Mouse (Mus musculus): ENCODE data around the gene Ndufb7. TPM values are rescaled to one million over a fixed set of nuclear protein-coding genes. Genes with fewer than 3 reads are reported as not detected.

The Ndufb7 gene
- polyA plus RNA-seq, 1 experiment from 2014 or later, result 214 TPM

DNA sequence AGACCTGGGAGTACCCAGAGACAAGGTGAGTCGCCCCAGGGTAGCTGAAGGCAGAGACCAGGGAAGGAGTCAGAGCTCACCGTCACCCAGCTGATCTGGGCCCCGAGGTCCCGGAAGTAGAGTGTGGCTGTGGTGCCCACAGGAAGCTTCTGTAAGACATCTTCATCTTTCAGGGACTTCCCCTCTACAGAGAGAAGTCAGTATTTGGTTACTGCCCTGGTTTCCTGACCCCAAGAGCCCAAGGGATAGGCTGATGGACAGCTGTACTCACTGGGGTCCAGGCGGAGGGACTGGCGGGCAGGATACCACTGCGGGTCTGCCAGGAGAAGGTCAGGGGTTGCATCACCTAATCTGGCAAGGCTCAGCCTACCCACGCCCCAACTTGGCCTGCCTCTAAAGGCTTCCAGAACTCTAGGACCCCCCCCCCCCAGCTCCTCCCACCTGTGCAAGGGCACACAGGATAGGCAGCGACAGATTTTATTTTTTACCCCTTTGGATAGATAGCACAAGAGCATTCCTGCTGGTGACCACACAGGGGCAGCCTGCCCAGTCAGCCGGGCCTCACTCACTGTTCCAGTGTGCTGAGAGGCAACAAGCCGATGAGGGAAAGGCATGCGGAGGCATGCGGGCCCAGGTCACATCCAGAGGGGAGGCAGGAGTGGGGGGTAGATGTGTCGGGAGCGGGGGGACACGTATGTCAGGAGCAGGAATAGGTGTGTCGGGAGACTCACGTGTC, 6.8 kb downstream of the Ndufb7 start:
- Histone ChIP-seq H3K4me3 (ENCODE audit: low read depth, low read length) (no peak overlapping the region), H3K4me2 (ENCODE audit: low read depth, low read length) (no peak overlapping the region), H3K36me3 (ENCODE audit: control insufficient read depth, insufficient read depth) (peaks cover 18% of the 10 kb centered on the region), H3K9ac (ENCODE audit: low read depth, low read length) (no peak overlapping the region), H3K27me3 (ENCODE audit: control insufficient read depth, insufficient read depth, low read depth, low read length) (no peaks in the 10 kb centered on the region), H3K4me1 (ENCODE audit: control insufficient read depth, low read depth, low read length) (peaks cover 17% of the 10 kb centered on the region), H3K27ac (ENCODE audit: low read length) (peak overlapping the region; percentile 51), H3K9me3 (replicated peaks; ENCODE audit: control insufficient read depth, low read length) (no peaks in the 10 kb centered on the region)
- WGBS (ENCODE audit: insufficient replicate concordance), result 56% methylated on average over 18 of the region's 18 CpGs
- ATAC-seq (ENCODE audit: low read depth), result 0 out of 2 replicates have a peak, but pooled peaks have one; percentile 3

DNA sequence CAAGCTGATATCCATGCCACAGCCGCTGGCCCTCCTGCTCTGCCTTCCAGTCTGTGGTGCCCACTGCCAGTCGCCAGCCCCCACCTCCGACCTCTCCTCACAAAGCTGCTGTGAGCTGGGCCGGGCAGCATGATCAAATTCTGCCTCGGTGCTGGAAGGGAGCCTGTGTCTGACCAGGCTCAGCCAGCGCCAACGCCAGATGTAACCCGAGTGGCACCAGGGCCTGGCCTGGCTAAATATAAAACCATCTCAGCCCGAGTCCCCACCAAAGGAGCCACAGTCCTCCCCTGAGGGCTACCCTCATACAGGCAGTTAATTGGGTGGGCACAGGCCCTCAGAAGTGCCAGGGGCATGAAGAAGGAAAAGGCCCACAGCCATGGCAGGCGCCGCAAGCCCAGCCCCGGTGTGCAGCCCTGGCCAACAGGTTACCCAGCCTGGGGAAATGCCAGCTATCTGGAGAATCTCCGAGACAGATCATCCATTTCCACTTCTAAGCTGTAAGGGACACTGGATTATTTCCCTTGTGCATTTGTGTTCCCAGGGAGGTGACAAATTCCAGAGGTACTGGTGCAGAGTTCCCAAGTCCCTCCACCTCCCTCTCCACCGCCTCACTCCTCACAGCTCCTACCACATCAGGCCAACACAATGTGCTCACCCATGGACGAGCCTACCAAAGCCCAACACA, 8.3 kb downstream of the Ndufb7 start:
- Histone ChIP-seq H3K4me1 (ENCODE audit: control insufficient read depth, low read depth, low read length) (peaks cover 18% of the 10 kb centered on the region), H3K4me2 (ENCODE audit: low read depth, low read length) (no peak overlapping the region), H3K4me3 (ENCODE audit: low read depth, low read length) (no peak overlapping the region), H3K36me3 (ENCODE audit: control insufficient read depth, insufficient read depth) (peaks cover 18% of the 10 kb centered on the region), H3K27ac (ENCODE audit: low read length) (no peak overlapping the region), H3K27me3 (ENCODE audit: control insufficient read depth, insufficient read depth, low read depth, low read length) (no peaks in the 10 kb centered on the region), H3K9me3 (replicated peaks; ENCODE audit: control insufficient read depth, low read length) (no peaks in the 10 kb centered on the region), H3K9ac (ENCODE audit: low read depth, low read length) (no peak overlapping the region)
- ATAC-seq (ENCODE audit: low read depth), result no peak
- 81% methylated on average over 15 of the region's 15 CpGs for WGBS (ENCODE audit: insufficient replicate concordance)

DNA sequence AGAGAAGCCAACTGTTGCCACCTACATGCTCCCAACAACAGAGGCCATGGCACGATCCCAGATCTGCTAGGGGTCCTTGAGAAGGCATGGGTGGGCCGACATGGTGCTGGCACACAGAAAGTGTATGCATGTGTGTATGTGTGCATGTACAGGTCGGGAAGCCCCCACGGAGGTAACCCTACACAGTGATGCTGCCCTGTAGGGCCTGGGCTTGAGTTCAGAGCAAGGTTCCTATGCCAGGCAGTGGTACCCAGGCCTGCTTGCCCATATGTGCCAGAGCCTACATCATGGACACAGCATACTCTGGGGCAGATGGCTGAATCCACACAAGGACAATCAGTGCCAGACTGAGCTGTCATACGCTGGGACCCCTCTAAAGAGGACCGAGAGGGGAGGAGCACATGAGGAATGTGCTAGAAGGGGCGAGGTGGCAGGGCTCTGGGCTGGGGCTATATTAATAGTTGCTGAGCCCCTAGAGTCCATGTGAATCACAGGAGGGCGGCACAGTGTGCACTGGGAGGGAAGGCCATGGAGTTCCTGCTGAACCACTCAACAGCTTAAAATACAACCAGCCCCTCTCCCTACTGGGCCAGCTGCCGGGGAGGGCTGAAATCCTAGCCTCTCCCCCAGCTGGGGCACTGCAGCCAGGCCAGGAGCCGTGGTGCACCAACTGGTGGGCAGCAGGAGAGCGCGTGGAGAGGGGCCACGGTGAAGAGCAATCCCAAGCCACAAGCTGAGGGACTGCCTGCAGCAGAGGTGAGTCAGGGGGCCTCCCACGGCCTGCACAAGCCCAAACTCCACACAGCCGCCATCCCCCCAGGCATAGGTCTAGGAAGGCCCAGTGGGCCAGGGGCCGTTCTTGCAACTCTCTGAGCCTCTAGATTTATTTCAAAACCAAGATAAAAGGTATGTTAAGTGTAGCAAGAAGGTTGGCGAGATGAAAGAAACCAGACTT, 9.4 kb downstream of the Ndufb7 start:
- Histone ChIP-seq H3K36me3 (ENCODE audit: control insufficient read depth, insufficient read depth) (peaks cover 17% of the 10 kb centered on the region), H3K4me1 (ENCODE audit: control insufficient read depth, low read depth, low read length) (peaks cover 18% of the 10 kb centered on the region), H3K27ac (ENCODE audit: low read length) (no peak overlapping the region), H3K9me3 (replicated peaks; ENCODE audit: control insufficient read depth, low read length) (no peaks in the 10 kb centered on the region), H3K9ac (ENCODE audit: low read depth, low read length) (no peak overlapping the region), H3K4me3 (ENCODE audit: low read depth, low read length) (no peak overlapping the region), H3K27me3 (ENCODE audit: control insufficient read depth, insufficient read depth, low read depth, low read length) (no peaks in the 10 kb centered on the region), H3K4me2 (ENCODE audit: low read depth, low read length) (no peak overlapping the region)
- WGBS (ENCODE audit: insufficient replicate concordance), result 73% methylated on average over 17 of the region's 17 CpGs
- ATAC-seq (ENCODE audit: low read depth), result no peak

DNA sequence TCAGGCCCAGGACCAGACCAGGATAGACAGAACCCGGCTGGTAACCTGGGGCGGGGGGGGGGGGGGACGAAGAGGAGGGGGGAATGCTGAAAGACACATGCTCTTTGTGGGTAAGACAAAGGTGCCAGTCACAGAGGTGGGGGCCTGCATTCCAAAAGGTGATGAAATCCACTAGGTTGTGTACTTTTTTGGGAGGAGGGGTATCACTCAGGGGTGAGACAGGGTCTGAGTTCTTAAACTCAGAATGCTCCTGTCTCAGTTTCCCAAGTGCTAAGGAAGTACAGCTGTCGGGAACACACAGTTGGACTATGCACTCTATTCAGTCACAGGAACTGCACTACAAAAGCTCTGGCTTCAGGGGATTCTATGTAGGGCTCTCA, 10.0 kb downstream of the Ndufb7 start:
- H3K4me3 ChIP-seq (ENCODE audit: low read depth, low read length), result no peak overlapping the region
- no peak overlapping the region for H3K27ac ChIP-seq (ENCODE audit: low read length)
- H3K27me3 ChIP-seq (ENCODE audit: control insufficient read depth, insufficient read depth, low read depth, low read length), result no peaks in the 10 kb centered on the region
- ATAC-seq (ENCODE audit: low read depth), result no peak
- peaks cover 18% of the 10 kb centered on the region for H3K4me1 ChIP-seq (ENCODE audit: control insufficient read depth, low read depth, low read length)
- 71% methylated on average over 3 of the region's 4 CpGs for WGBS (ENCODE audit: insufficient replicate concordance)
- no peaks in the 10 kb centered on the region for H3K9me3 ChIP-seq (replicated peaks; ENCODE audit: control insufficient read depth, low read length)
- H3K4me2 ChIP-seq (ENCODE audit: low read depth, low read length), result no peak overlapping the region
- no peak overlapping the region for H3K9ac ChIP-seq (ENCODE audit: low read depth, low read length)
- peaks cover 13% of the 10 kb centered on the region for H3K36me3 ChIP-seq (ENCODE audit: control insufficient read depth, insufficient read depth)

DNA sequence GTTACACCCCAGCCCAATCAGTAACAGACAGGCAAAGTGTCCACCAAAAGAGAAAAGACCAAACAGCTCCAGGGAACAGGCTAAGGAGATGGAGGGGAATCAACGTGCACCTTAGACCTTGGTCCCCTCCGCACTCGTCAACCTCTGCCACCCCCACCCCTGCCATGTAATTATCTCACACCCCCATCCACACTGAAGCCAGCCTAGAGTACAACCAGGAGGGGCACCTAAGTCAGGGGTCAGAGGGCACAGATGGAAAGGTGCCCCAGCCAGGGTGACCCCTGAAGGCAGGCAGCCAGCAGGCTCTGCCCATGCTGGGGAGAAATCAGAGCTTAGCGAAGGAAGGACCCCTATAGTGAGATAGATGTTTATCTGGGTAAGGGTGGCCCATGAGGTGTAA, 10.4 kb downstream of the Ndufb7 start:
- H3K36me3 ChIP-seq (ENCODE audit: control insufficient read depth, insufficient read depth), result peaks cover 10% of the 10 kb centered on the region
- H3K9ac ChIP-seq (ENCODE audit: low read depth, low read length), result no peak overlapping the region
- H3K9me3 ChIP-seq (replicated peaks; ENCODE audit: control insufficient read depth, low read length), result no peaks in the 10 kb centered on the region
- H3K4me3 ChIP-seq (ENCODE audit: low read depth, low read length), result no peak overlapping the region
- WGBS (ENCODE audit: insufficient replicate concordance), result 72% methylated on average over 4 of the region's 4 CpGs
- peaks cover 18% of the 10 kb centered on the region for H3K4me1 ChIP-seq (ENCODE audit: control insufficient read depth, low read depth, low read length)
- no peaks in the 10 kb centered on the region for H3K27me3 ChIP-seq (ENCODE audit: control insufficient read depth, insufficient read depth, low read depth, low read length)
- no peak for ATAC-seq (ENCODE audit: low read depth)
- H3K4me2 ChIP-seq (ENCODE audit: low read depth, low read length), result no peak overlapping the region
- H3K27ac ChIP-seq (ENCODE audit: low read length), result no peak overlapping the region

DNA sequence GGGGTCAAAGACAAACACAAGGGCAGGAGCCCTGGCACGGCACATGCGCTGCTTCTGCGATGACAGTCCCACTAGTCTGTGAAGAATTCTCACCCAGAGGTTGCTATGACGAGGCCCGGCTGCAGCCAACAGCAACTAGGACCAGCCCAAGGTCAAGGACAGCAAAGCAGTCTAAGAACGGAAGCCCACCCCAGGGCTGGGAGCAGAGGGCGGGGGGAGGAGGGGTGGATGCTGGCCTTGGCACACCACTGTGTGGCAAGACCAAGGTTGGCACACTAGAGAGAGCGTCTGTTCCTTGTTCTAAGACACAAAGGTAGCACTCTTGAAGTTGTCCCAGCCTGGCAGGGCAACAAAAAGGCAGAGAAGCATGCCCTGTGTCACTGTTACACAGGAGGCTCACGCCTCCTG, 10.9 kb downstream of the Ndufb7 start:
- Histone ChIP-seq H3K9me3 (replicated peaks; ENCODE audit: control insufficient read depth, low read length) (no peaks in the 10 kb centered on the region), H3K9ac (ENCODE audit: low read depth, low read length) (no peak overlapping the region), H3K4me3 (ENCODE audit: low read depth, low read length) (no peak overlapping the region), H3K27me3 (ENCODE audit: control insufficient read depth, insufficient read depth, low read depth, low read length) (no peaks in the 10 kb centered on the region), H3K27ac (ENCODE audit: low read length) (no peak overlapping the region), H3K4me2 (ENCODE audit: low read depth, low read length) (no peak overlapping the region), H3K36me3 (ENCODE audit: control insufficient read depth, insufficient read depth) (peaks cover 5% of the 10 kb centered on the region), H3K4me1 (ENCODE audit: control insufficient read depth, low read depth, low read length) (peaks cover 18% of the 10 kb centered on the region)
- WGBS (ENCODE audit: insufficient replicate concordance), result 79% methylated on average over 9 of the region's 9 CpGs
- no peak for ATAC-seq (ENCODE audit: low read depth)

DNA sequence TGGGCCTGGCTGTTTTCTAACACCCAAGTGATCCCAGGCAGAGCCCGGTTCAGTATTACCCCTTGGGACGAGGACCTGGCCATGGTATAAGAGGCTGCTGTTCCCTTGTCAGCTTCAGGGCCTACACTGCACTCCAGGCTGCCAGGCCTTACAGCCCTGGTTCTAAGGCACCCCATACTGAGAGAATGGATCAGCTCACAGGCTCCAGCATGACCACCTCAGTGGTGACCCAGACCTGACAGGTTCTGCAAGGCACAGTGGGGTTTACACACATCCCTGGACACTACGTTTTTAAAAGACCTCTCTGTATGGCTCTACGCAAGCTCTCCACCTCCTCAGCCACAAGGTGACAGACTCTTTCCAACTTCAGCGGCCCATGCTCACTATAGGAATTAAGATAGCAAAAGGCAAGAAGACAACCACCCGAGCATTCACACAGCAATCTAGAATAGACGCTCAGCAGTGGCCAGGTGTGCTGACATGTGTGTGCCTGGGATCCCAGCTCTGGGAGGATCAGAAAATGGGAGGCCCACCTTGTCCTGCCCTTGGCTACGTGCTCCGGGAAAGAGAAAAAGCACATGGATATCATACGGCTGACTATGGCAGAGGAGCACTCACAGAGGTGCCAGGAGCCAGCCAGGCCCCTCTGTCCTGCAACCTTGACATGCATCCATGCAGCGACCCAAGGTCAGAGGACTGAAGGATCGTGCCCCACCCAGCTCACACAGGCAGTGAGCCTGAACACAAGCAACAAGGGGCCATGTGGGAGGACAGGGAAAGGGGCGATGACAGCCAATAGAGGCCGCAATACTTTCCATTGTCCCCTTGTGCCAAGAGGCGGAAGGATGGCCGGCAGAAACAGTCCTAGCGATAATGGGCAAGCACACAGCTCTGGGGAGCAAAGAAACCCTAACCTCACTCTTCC, 11.9 kb downstream of the Ndufb7 start:
- peaks cover 2% of the 10 kb centered on the region; the same call in 1 of the 2 replicates for H3K36me3 ChIP-seq (ENCODE audit: control insufficient read depth, insufficient read depth)
- no peak overlapping the region for H3K4me2 ChIP-seq (ENCODE audit: low read depth, low read length)
- H3K27me3 ChIP-seq (ENCODE audit: control insufficient read depth, insufficient read depth, low read depth, low read length), result no peaks in the 10 kb centered on the region
- H3K9me3 ChIP-seq (replicated peaks; ENCODE audit: control insufficient read depth, low read length), result no peaks in the 10 kb centered on the region
- H3K4me3 ChIP-seq (ENCODE audit: low read depth, low read length), result no peak overlapping the region
- no peak overlapping the region for H3K27ac ChIP-seq (ENCODE audit: low read length)
- no peak for ATAC-seq (ENCODE audit: low read depth)
- WGBS (ENCODE audit: insufficient replicate concordance), result 77% methylated on average over 17 of the region's 17 CpGs
- peaks cover 18% of the 10 kb centered on the region for H3K4me1 ChIP-seq (ENCODE audit: control insufficient read depth, low read depth, low read length)
- no peak overlapping the region for H3K9ac ChIP-seq (ENCODE audit: low read depth, low read length)

DNA sequence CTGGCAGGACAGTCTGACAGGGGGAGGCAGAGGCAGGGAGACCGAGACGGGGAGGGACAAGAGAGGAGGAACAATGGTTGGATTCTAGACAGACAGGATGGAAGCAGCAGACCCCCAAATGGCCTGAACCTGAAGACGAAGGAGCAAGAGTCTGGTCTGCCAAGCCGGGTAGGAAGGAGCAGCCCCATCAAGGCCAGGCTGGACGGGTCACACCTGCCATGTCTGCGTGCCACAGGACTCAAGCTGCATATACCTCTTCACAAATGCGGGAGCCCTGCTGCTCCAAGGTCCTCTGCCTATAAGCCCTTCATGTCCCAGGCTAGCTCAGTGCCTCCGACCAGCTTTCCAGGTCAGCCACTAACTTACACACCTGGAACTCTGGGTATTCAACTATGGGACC, 13.2 kb downstream of the Ndufb7 start:
- Histone ChIP-seq H3K27ac (ENCODE audit: low read length) (no peak overlapping the region), H3K36me3 (ENCODE audit: control insufficient read depth, insufficient read depth) (peaks cover 2% of the 10 kb centered on the region; the same call in 1 of the 2 replicates), H3K9me3 (replicated peaks; ENCODE audit: control insufficient read depth, low read length) (no peaks in the 10 kb centered on the region), H3K4me1 (ENCODE audit: control insufficient read depth, low read depth, low read length) (peaks cover 18% of the 10 kb centered on the region), H3K9ac (ENCODE audit: low read depth, low read length) (no peak overlapping the region), H3K4me3 (ENCODE audit: low read depth, low read length) (no peak overlapping the region), H3K27me3 (ENCODE audit: control insufficient read depth, insufficient read depth, low read depth, low read length) (no peaks in the 10 kb centered on the region), H3K4me2 (ENCODE audit: low read depth, low read length) (no peak overlapping the region)
- 88% methylated on average over 8 of the region's 8 CpGs for WGBS (ENCODE audit: insufficient replicate concordance)
- no peak for ATAC-seq (ENCODE audit: low read depth)

Data from liver, embryonic 16.5 days (tissue).